Mouse (Mus musculus): ENCODE data around the gene Slc30a2.
"Not testable (repeated sequence)": the region's sequence is repeated elsewhere in the genome, so short reads cannot be mapped to it uniquely, and the experiment has no call there.

The Slc30a2 gene

DNA sequence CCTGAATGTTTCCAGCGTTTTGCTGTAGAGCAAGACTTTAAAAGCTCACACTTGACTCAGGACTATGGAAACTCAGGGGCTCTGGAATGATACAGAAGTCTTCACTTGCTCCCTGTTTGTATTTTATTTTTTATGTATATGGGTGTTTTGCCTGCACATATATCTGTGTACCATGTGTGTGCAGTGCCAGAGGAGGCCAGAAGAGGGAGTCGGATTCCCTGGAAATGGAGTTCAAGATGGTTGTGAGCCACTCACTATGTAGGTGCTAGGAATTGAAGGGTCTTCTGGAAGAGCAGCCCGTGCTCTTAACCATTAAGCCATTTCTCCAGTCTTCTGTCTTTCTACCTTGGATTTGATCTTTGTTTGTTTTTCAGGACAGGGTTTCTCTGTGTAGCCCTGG, 21.5 kb upstream of the Slc30a2 start:
- DNase-seq (ENCODE audit: low spot score in 2 of 2): no peak

DNA sequence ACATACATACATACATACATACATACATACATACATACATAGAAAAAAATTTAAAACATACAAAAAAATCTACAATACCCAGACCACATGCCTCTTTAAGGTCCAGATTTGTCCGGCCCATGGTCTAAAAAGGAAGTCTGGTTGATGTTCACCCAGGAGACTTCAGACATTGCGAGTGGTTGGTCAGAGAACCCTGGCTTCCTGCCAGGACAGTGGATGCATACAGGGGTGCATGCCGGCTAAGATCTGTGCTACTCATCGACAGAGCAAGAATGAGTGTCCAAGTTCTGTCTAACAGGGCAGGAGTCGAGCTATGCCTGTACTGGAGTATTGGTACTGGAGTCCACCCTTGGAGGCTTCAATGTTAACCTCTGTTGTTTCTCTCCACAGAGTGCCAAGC, 18.3 kb upstream of the Slc30a2 start:
- DNase-seq (ENCODE audit: low spot score in 2 of 2): no peak

DNA sequence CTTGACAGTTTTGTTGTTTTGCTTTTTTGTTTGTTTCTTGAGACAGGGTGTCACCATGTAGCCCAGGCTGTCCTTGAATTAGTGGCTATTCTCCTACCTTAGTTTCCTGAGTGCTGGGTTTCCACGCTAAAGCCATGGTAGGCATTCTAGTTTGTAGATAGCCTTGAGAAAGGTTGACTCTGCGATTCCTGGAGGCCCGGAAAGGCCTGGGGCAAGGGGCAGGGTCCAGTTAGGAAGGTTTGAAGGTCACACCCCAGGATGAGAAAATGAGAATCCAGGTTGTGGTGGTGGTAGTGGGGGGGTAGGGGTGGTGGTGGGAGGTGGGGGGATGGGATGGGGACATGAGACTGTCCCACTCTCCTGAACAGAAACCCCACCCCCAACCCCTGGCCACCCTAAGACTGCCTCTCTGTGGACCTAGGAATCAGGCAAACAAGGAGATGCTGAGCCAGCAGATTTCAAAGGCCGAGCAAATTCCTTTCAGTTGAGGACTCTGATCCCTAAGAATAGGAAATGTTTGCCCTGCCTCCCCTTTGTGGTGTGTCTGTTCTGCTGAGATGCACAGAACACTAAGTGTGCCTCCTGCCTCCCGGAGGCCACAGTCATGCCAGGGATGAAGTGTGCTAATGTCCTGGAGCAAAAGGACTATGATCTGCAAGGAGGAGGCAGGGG, 16.0 kb upstream of the Slc30a2 start:
- no peak for DNase-seq (ENCODE audit: low spot score in 2 of 2)

DNA sequence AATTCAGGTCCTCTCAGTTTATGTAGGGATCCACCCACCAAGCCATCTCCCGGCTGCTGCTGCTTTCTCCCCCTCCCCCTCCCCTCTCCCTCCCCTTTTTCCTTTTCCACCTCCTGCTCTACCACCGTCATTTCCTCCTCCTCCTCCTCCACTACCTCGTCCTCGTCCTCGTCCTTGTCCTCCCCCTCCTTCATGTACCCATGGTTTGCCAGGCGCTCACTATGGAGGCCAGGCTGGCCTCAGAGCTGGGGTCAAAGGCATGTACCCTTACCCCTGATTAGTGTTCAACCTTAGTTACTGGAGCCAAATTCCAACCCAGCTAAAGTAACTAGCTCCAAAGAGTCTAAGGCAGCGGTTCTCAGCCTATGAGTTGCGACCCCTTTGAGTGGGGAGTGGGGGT, 14.8 kb upstream of the Slc30a2 start:
- DNase-seq (ENCODE audit: low spot score in 2 of 2): no peak

DNA sequence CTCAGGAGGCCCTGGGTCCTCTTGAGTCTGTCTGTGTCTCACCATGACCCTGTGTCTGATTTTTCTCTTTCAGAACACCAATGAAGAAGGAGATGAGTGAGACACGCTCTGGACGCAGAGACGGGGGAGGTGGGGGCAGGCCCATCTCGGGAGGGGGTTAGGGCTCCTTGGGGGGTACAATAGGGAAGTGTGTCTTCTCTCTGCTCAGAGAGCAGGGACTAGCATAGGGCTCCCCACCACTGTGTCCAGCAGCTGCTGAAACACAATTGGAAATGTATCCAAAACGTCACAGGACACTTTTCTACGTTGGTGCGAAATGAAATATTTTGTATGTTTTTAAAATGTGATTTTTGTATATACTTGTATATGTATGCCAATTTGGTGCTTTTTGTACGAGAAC, 14.1 kb upstream of the Slc30a2 start:
- DNase-seq (ENCODE audit: low spot score in 2 of 2): no peak

DNA sequence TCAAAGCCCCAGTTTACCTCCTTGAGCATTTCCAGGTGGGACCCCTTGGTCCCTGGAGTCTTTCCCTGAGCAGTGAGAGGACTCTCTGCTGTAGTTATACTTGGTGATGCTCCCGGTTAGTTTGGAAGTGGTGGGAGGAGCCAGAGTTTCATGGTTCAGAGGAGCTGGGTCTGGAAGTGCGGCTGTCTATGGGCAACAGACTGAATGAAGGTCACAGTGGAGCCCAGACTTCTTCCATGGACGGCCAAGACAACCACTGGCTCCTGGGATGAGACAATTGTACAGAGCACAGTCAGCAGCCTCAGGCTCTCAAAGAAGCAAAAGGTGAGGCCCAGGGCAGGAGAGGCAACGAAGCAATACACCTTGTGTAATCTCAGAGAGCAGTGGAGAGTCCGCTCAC, 12.7 kb upstream of the Slc30a2 start:
- DNase-seq (ENCODE audit: low spot score in 2 of 2): no peak

DNA sequence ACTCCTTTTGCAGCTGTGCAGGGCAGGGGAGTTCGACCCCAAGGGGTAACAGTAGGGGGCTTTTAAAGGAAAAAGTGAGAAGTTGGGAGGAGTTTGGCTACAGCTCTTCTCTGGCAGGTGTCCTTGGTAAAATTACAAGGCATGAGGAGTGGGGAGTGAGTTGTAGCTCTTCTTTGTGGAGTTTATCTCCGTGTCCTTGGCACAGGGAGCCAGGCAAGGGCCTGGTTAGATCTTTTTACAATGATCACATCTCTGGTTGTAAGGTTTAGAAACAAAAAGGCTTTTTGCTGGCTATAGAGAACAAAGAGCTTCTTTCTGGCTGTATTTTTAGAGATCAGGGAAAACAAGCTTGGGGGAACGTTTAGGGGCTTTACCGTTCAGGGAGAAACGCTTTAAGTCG, 1.8 kb upstream of the Slc30a2 start:
- not testable (repeated sequence) for DNase-seq (ENCODE audit: low spot score in 2 of 2)

DNA sequence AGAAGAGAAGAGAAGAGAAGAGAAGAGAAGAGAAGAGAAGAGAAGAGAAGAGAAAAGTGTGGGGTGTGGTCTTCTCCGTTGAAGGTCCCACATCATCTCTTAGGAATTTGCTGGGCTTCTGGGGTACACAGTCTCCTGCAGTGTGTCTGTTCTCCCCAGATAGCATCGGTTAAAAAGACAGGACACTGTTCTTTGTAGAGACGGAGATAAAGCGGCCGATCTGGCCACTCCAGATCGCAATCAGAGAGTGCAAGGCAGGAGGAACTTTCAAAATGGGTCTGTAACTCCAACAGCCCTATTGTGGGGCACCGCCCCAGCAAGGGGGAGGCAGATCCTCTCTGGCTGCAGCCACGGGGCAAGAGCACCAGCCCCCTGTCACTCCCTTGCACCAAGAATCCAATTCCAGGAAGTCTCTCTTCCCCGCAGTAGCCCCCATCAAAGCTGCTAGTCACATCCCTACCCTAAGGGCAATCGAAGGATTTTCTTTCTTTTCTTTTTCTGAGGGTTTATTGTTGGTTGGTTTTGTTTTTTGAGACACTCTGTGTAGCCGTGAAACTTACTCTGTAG, 685 bp upstream of the Slc30a2 start:
- DNase-seq (ENCODE audit: low spot score in 2 of 2): no peak

DNA sequence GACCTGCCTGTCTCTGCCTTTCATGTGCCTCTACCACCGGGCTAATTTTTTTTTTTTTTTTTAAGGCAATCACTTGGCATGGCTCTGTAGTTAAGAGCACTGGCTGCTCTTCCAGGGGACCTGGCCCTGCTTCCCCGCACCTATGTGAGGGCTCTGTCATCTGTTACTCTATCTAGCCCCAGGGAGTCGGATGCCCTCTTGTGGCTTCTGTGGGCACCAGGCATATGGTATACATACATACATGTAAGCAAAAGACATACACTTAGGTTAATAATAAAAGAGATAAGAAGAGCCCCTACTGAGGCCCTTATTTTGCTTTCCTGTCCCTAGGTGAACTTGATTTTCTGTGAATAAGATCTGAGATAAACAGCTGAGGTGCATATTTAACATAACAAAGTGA, 1.6 kb downstream of the Slc30a2 start:
- no peak for DNase-seq (ENCODE audit: low spot score in 2 of 2)

DNA sequence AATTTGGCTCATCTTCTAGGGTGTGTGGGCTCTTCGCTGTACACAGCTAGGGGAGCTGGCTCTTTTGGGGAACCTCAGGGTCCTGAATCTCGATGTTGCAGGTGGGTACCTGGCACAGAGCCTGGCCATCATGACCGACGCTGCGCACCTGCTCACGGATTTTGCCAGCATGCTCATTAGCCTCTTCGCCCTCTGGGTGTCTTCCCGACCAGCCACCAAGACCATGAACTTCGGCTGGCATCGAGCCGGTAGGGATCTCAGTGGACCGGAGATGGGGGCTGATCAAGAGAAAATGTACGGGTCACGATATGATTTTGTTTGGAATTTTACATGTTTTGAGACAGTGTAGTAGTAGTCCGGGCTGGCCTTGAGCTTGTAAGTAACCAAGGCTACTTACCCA, 2.8 kb downstream of the Slc30a2 start:
- DNase-seq (ENCODE audit: low spot score in 2 of 2): no peak

DNA sequence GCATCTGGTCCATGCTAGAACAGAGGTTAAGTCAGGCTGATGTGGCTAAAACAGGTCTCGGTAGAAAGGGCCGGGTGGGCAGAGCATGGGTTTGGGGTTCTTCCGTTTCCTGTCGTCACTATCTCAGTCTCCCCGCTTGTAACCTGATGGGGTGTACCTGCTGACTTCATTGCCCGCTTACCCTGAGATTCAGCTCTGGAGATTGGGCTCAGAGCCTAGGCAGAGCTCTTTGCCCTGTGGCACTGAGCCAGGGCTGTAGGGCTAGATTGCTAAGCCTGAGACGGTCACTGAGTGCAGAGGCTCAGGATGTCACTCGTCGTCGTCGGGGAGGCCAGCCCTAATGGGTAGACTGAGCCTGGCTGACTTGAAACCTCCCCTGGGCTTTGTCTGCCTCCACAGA, 5.1 kb downstream of the Slc30a2 start:
- no peak for DNase-seq (ENCODE audit: low spot score in 2 of 2)

DNA sequence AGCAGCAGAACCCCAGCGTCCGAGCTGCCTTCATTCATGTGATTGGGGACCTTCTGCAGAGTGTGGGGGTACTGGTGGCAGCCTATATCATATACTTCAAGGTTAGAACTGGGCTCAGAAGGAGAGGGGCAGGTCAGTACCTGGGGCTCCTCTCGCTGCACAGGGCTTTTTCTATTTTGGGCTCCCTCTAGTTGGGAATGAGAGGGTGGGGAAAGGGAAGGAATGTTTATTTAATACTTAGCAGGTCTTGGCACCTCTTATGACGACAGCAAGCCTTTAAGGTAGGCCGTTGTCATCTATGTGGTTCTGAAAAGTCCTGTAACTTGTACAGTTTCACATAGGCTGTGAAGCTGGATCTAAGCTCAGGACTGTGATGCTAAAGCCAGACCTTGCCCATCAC, 5.6 kb downstream of the Slc30a2 start:
- DNase-seq (ENCODE audit: low spot score in 2 of 2): no peak

DNA sequence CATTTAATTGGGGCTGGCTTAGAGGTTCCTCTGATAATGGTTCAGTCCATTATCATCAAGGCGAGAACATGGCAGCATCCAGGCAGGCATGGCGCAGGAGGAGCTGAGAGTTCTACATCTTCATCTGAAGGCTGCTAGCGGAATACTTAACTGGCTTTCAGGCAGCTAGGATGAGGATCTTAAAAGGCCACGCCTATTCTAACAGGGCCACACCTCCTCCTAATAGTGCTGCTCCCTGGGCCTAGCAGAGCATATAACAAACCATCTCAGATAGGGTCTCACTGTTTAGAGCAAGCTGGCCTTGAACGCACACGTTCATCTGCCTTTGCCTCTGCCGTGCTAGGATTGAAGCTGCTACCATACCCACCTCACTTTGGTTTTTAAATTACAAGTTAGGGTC, 6.8 kb downstream of the Slc30a2 start:
- no peak for DNase-seq (ENCODE audit: low spot score in 2 of 2)

DNA sequence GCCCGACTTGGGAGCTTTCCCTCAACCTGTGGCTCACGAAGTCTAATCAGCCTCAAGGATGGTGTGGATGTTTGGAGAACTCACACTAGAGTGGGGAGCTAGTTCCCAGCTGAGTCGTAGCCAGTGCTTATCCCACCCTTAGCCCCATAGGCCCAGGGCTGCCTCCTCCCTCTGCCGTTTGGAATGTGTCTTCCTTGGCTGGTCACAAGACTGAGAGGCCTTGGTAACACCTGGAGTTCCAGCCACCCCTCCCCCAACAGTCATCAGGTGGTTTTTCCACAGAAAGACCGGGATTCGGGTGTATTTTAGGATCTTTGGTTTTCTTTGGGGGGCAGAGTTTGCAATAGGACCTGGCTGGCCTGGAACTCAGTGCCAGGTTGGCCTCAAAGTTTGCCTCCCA, 7.7 kb downstream of the Slc30a2 start:
- DNase-seq (ENCODE audit: low spot score in 2 of 2): no peak

DNA sequence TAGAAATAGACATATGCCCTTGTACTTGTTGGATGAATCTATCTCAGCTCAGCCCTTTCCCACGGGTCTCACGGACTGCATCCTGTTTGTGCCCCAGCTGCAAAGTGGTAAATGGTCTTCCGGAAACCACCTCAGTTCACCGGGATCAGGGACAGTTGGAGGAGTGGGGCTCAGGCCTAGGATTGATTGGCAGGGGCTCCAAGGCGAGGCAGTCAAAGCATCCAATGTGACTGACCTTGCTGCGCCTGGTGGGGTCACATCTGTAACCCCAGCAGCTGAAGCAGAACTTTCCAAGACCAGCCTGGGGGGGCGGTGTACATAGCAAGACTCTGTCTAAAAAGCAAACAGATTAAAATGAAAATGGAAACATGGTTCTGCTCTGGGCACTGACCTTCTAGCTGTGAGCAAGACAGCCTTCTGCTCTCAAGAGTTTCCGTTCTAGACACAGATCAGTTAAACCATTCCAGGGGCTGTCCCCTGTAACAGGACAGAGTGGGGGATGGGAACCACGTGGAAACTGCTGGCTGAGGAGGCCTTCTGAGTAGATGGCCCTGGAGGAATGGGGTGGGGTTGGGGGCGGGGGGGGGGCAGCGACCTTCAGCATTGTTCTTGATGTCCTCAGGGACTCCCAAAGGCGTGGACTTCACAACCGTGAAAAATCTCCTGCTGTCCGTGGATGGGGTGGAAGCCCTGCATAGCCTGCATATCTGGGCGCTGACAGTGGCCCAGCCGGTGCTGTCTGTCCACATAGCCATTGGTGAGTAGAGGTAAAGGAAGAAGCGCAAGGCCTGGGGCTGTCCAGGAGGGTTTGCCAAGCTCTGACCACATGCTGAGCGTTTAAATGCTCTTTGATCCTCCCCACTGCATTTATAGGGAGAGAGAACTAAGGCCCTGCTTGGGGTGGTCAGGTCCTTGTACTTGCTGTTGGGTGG, 8.6 kb downstream of the Slc30a2 start:
- DNase-seq (ENCODE audit: low spot score in 2 of 2): no peak

DNA sequence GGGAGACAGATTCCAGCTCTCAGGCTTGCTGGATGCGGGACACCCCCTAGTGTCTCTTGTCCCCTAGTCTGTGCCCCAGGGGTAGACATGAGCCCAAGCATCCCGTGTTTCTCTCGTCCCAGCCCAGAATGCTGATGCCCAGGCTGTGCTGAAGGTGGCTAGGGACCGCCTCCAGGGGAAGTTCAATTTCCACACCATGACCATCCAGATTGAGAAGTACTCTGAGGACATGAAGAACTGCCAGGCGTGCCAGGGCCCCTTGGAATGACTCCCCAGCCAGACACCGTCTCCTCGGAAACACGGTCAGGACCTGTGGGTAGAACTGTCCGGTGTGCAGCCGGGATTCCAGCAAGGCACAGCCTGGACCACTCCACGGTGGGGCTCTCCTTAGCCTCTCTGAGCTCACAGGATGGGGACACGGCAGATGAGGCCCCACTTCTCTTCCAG, 9.3 kb downstream of the Slc30a2 start:
- no peak for DNase-seq (ENCODE audit: low spot score in 2 of 2)

DNA sequence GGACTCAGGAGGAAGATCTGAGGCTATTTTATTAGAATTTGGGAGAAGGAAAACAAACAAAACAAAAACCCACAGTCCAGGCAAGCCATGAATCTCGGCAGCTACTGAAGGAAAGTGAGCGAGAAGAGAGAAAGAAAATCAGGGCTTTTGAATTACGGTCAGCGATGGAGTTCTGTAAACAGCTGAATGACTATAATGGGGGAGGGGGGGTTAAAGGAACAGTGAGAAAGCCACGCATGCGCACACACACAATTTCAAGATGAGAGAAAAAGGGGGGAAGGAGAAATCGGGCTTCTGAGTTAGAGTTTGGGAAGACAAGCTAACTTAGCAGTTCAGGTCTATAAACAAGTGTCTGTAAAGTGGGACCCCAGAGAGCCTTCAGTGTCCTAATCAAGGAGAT, 9.9 kb downstream of the Slc30a2 start:
- DNase-seq (ENCODE audit: low spot score in 2 of 2): no peak

DNA sequence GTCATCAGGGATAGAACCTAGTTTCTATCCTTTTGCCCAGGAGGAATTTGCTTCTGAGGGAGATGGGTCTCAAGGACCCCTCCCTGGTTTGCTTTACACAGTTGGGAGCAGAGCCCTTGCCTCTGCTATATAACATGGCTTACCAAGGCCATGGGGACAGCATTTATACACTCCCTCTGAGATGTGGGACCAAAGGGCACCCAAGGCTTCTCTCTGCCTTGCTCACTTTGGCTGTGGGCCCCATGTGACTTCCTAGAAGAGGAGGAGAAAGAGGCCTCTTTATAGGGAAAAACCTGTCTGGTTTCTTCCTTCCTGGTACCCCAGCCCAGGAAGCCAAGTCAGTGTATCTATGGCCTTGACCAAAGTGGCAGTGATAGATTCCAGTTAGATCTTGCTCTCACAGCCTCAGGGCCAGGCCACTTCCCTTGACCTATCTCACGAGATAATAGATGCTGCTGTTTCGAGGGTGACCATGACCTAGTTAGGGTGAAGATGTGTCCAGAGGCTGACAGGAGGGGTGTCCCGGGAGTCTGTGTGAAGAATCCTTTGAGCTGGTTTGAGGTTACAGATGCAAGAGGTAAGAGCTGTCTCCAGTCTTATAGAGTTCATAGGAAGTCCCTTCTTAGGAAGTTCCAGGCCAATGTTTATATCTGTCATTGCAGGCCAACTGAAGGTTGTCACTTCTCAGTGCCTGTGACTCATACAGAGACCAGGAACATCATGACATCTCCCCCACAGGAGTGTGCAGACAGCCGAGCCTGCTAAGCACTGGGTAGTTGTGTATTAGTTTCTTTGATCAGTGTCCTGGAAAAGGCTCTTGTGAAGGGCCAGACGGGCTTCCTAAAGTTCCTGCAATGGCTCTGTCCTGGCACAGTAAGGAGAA, 10.8 kb downstream of the Slc30a2 start:
- DNase-seq (ENCODE audit: low spot score in 2 of 2): no peak

DNA sequence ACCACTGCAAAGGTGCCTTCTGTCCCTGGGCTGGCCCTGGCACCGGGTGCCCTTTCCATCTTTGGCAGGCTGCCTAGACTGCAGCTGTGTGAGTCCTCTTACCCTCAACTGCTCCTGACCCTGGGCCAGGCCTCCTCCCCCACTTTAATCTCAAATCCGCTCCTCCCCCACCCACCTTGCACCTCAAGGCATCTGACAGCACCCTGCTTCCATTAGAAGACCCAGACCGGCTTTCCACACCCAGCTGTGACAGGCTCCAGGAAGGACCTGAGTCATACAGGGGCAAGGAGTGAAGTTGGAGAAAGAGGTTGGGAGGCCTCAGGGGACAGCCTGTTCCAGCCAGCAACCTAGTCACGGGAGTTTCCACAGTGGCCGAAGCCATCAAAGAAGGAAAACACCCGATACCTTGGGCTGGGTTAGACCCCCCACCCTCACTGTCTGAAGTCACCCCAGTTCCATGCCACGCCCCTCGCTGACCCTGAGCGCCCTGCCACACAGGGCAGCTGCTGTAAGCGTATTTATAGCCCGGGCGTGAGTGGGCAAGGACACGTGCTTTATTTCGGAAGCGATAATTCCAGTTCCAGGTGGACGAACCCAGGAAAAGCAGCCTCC, 13.0 kb downstream of the Slc30a2 start:
- no peak for DNase-seq (ENCODE audit: low spot score in 2 of 2)

DNA sequence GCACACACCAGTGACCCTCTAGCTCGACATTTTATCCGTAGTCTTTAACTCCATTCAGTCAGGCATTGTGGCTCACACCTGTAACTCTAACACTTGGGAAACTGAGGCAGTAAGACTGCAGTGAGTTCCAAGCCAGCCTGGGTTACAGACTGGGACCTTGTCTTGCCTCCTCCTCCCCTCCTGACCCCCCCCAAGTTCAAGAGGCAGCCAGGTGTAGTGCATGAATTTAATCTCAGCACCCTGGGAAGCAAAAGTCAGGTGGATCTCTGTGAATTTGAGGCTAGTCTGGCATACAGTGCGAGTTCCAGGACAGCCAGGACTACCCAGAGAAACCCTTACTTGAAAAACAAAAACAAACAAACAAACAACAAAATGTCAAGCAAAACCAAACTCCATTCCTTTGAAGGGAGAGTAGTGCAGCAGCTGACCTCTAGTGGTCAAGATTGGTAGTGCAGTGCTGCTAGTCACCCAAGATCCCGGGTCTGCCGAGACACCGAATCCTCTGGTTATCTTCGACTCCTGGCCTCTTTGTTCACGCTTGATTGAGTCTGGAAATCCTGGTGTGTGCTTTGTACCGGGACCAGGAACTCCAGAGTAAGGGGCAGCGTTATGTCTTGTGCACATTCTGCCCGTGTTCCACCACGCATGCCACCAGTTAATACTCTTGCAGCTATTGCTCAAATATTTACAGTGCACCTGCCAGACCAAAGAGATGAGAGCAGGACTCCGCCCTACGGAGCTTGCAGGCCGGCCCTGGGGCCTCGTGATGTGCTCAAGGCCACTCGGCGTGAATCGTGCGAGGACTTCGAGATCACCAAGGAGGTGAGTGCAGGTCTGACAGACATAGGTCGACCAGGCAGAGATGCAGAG, 13.8 kb downstream of the Slc30a2 start:
- DNase-seq (ENCODE audit: low spot score in 2 of 2): peak; percentile 73 to 75

DNA sequence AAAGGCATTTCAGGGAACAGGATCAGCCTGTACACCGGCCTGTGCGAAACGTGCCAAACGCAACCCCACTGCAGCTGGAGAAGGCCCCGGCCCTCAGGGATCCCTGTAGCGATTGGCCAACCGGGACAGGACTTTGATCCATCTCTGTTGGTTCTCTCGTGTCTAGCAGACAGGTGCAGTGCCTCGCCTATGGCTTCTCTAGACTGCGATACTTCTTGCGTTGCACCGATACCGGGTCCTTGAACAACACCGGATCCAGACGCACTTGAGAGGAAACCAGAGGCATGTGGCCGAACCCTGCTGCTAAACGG, 14.4 kb downstream of the Slc30a2 start:
- DNase-seq (ENCODE audit: low spot score in 2 of 2): no peak

Data from frontal cortex, postnatal 25 days (tissue).